Mouse (Mus musculus) cerebellum, adult 2 months (tissue): ENCODE results near the gene Cd300lg. TPM values are rescaled to one million over a fixed set of nuclear protein-coding genes. Genes with fewer than 3 reads are reported as not detected.
A peak's percentile ranks its signal among the peaks of the same experiment; 100 is the strongest.

ENCODE experiments used
- DNase-seq, 2 experiments: peaks; one replicate each; pipeline ENCODE4 v3.0.0; 2021
- H3K27ac ChIP-seq: fragments of 200-500 bp; 2 replicates; pipeline ENCODE4 v1.5.1; 2012; ENCODE audit warnings: low read length, control low read depth, inconsistent platforms; ENCODE audit not compliant: insufficient read depth
- H3K27me3 ChIP-seq: fragments of 200-500 bp; 2 replicates; pipeline ENCODE4 v1.6.1; 2012; ENCODE audit warnings: inconsistent platforms, mild to moderate bottlenecking, low read length, moderate library complexity; ENCODE audit not compliant: control insufficient read depth, insufficient read depth
- H3K4me1 ChIP-seq: fragments of 200-500 bp; 2 replicates; pipeline ENCODE4 v1.6.1; 2011; ENCODE audit warnings: low read length; ENCODE audit not compliant: control insufficient read depth, insufficient read depth
- H3K4me3 ChIP-seq: fragments of 200-500 bp; replicated peaks from 2 replicates; pipeline ENCODE3; 2011; ENCODE audit warnings: mild to moderate bottlenecking, low read depth, low read length, control low read depth; ENCODE audit not compliant: insufficient read depth
- CTCF ChIP-seq: fragments of 200-500 bp; IDR thresholded peaks from 2 replicates; pipeline ENCODE4 v1.5.1; 2011; ENCODE audit warnings: low read depth, mild to moderate bottlenecking, control low read depth, low read length, moderate library complexity, borderline replicate concordance; ENCODE audit not compliant: insufficient read depth
- POLR2A ChIP-seq: fragments of 200-500 bp; IDR thresholded peaks from 2 replicates; pipeline ENCODE4 v1.6.1; 2011; ENCODE audit warnings: low read length, control low read depth, borderline replicate concordance; ENCODE audit not compliant: insufficient read depth
- WGBS: fragments of 180-500 bp; shearing (Covaris S2); methylation state at CpG from one replicate; pipeline ENCODE4 v1.1.7; 2018; 5-methylcytosine and 5-hydroxymethylcytosine counted together
- polyA plus RNA-seq: library from polyadenylated mRNA; depleted of rRNA; stranded (reverse); fragments of >200 nt; gene quantifications from 2 replicates; pipeline ENCODE4 v1.2.3, GENCODE M21; 2012

Cd300lg gene
- polyA plus RNA-seq, 1 experiment = 0.38 TPM

- peak overlapping the region; percentile 59 for H3K4me3 ChIP-seq
- peak; percentile 79 to 86 for DNase-seq
- H3K27ac ChIP-seq = no peak overlapping the region
- TF ChIP-seq CTCF = peak; percentile 97
- peak; percentile 31; the same call in 1 of the 2 replicates for TF ChIP-seq POLR2A
- peaks cover 8% of the 10 kb centered on the region; the same call in 1 of the 2 replicates for H3K4me1 ChIP-seq
- 5% methylated on average over 23 of the region's 23 CpGs for WGBS
- H3K27me3 ChIP-seq = no peaks in the 10 kb centered on the region
Measured at GRCm38 (mm10) chr11:102061236-102061940, 20.1 kb downstream of the Cd300lg start.

- Histone ChIP-seq H3K4me3 (no peak overlapping the region), H3K4me1 (peaks cover 8% of the 10 kb centered on the region; the same call in 1 of the 2 replicates), H3K27me3 (no peaks in the 10 kb centered on the region), H3K27ac (no peak overlapping the region)
- DNase-seq = peak in 1 of 2 experiments; percentile 28
- TF ChIP-seq CTCF (no peak), POLR2A (no peak)
- 59% methylated on average over 16 of the region's 16 CpGs for WGBS
Measured at GRCm38 (mm10) chr11:102061941-102062473, 20.7 kb downstream of the Cd300lg start.

GRCm38 (mm10) chr11:102063076-102063475, 21.8 kb downstream of the Cd300lg start:
- WGBS = 34% methylated on average over 13 of the region's 13 CpGs
- TF ChIP-seq POLR2A (no peak), CTCF (no peak)
- DNase-seq = peak; percentile 43 to 64
- Histone ChIP-seq H3K4me1 (peaks cover 8% of the 10 kb centered on the region; the same call in 1 of the 2 replicates), H3K4me3 (no peak overlapping the region), H3K27ac (no peak overlapping the region), H3K27me3 (no peaks in the 10 kb centered on the region)

- Histone ChIP-seq H3K27me3 (no peaks in the 10 kb centered on the region), H3K4me1 (no peaks in the 10 kb centered on the region), H3K4me3 (no peak overlapping the region), H3K27ac (no peak overlapping the region)
- DNase-seq = no peak
- 72% methylated on average over 2 of the region's 2 CpGs for WGBS
- peak; percentile 39; the same call in 1 of the 2 replicates for TF ChIP-seq CTCF
- no peak for TF ChIP-seq POLR2A
Measured at GRCm38 (mm10) chr11:102068969-102069368, 27.7 kb downstream of the Cd300lg start.

- TF ChIP-seq POLR2A (no peak), CTCF (no peak)
- Histone ChIP-seq H3K4me3 (no peak overlapping the region), H3K27ac (no peak overlapping the region), H3K27me3 (no peaks in the 10 kb centered on the region), H3K4me1 (no peaks in the 10 kb centered on the region)
- no peak for DNase-seq
- WGBS = 62% methylated on average over 11 of the region's 11 CpGs
Measured at GRCm38 (mm10) chr11:102069633-102070032, 28.3 kb downstream of the Cd300lg start.

- TF ChIP-seq CTCF (no peak), POLR2A (no peak)
- no peak for DNase-seq
- no peaks in the 10 kb centered on the region for H3K4me1 ChIP-seq
- no peak overlapping the region for H3K27ac ChIP-seq
- 10% methylated on average over 13 of the region's 13 CpGs for WGBS
- no peak overlapping the region for H3K4me3 ChIP-seq
- no peaks in the 10 kb centered on the region for H3K27me3 ChIP-seq
Measured at GRCm38 (mm10) chr11:102070426-102070825, 29.1 kb downstream of the Cd300lg start.

- WGBS = 86% methylated on average over 5 of the region's 5 CpGs
- Histone ChIP-seq H3K27me3 (no peaks in the 10 kb centered on the region), H3K4me1 (no peaks in the 10 kb centered on the region), H3K27ac (no peak overlapping the region), H3K4me3 (no peak overlapping the region)
- TF ChIP-seq POLR2A = no peak
- TF ChIP-seq CTCF = no peak
- DNase-seq = no peak
Measured at GRCm38 (mm10) chr11:102072729-102073128, 31.4 kb downstream of the Cd300lg start.

GRCm38 (mm10) chr11:102073722-102074121, 32.4 kb downstream of the Cd300lg start:
- no peak for DNase-seq
- H3K4me3 ChIP-seq = no peak overlapping the region
- H3K27ac ChIP-seq = no peak overlapping the region
- H3K27me3 ChIP-seq = no peaks in the 10 kb centered on the region
- no peaks in the 10 kb centered on the region for H3K4me1 ChIP-seq
- no peak for TF ChIP-seq POLR2A
- no peak for TF ChIP-seq CTCF
- WGBS = 32% methylated on average over 14 of the region's 14 CpGs
